Mouse (Mus musculus) retina, embryonic 14.5 days (tissue): ENCODE data around the gene Timm29.
"Not testable (repeated sequence)": the region's sequence is repeated elsewhere in the genome, so short reads cannot be mapped to it uniquely, and the experiment has no call there.

Experiments
- DNase-seq: peaks from one replicate; pipeline ENCODE4 v3.0.0-alpha.2; 2015; ENCODE audit warnings: low spot score

Timm29 gene

DNA sequence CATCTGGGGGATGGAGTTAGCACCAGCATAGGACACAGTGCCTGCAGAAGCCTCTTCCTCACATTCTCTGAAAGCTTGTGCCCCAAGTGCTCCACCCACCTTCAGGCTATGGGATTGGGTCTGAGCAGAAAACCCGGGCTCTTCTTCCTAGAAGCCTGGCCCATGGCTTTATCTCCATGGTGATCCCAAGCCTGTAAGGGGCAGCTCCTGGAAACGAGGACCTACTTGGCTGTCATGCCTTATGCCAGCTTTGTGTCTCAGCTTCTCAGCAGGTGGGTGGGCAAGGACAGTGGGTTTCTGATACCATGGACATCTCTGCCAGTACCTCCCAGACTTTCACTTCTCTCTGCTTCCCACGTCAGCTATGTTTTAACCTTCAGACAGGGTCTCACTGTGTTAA, 14.3 kb upstream of the Timm29 start:
- no peak for DNase-seq

DNA sequence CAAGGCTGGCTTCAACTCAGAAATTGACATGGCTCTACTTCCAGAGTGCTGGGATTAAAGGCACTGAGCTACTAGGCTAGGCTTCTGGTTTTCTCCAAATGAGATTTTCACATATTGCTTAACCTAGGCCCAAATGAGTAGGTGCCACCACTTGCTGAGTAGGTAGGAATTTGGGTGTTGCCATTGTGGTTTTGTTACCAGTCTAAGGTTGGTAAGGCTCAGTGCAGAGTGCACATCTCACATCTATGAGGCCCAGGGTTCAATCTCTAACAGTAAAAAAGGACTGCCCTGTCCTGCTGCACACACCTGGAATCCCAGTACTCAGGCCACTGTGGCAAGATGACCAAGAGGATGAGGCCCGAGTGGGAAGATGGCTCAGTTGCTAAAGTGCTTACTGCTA, 7.1 kb upstream of the Timm29 start:
- no peak for DNase-seq

DNA sequence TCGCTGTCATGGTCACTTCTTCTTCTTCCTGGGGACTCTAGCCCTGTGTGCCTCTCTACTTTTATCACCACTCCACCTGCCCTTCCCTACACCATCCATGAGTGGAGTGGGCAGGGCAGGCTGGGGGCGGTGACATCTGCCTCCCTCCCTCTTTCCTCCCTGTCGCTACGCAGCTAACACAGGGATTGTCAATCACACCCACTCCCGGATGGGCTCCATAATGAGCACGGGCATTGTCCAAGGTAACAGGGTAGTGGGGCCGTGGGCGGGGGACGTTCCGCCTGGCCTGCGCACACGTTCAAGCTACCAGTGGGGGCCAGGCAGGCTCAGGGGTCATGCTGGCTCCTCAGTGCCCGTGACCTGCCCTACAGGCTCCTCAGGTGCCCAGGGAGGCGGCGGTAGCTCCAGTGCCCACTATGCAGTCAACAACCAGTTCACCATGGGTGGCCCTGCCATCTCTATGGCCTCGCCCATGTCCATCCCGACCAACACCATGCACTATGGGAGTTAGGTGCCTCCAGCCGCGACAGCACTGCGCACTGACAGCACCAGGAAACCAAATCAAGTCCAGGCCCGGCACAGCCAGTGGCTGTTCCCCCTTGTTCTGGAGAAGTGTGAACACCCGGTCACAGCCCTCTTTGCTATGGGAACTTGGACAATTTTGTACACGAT, 4.7 kb upstream of the Timm29 start:
- no peak for DNase-seq

DNA sequence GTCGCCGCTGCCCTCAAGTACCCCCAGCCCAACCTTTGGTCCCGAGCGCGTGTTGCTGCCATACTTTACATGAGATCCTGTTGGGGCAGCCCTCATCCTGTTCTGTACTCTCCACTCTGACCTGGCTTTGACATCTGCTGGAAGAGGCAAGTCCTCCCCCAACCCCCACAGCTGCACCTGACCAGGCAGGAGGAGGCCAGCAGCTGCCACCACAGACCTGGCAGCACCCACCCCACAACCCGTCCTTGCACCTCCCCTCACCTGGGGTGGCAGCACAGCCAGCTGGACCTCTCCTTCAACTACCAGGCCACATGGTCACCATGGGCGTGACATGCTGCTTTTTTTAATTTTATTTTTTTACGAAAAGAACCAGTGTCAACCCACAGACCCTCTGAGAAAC, 4.2 kb upstream of the Timm29 start:
- no peak for DNase-seq

DNA sequence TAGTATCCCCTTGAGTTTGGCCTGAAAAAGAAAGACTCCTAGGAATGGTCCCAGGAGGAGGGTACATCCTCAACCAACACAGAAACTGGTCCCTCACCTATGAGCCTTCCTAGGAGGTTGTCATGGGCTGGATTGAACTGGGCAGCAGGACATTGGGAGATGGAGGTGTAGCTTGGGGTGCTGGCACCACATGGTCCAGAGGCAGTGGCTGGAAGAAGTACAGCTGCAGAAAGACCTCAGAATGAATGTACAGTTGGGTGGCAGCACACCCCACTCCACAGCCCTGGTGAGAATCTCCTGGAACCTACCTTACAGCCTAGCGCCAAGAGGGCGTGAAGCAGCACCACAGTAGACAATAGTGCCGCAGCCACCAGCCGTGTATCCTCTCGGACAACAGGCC, 3.0 kb upstream of the Timm29 start:
- DNase-seq: no peak

DNA sequence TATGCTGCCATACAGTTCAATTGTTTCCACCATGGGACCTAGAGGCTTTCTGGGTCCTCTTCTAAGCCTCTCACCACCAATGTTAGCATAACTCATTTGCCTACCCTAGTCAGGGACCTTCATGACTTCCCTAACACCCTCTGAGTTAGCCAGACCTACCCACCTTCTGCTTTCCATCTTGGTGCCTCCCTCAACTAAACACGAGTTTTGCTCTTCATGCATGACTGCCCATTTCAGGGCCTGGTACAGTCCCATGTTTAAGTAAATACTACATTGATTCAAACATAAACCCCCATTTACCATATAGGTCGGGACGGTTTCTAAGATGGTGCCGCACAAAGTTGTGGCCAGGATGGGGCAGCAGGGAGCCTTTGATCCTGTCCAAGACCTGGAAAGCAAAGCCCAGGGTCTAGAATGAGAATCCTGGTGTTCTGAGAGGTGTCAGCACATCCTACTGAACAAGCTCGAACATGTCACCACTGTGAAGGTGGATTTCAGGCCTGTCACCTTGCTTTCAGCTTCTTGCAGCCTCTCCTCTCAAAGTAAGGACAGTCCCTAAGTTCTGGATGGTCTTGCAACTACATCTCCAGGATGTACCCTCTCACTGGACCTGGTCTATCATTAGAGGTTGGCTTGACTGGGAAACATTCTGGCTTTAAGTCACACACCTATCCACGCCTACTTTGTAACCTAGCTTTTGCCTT, 1.2 kb upstream of the Timm29 start:
- DNase-seq: no peak

DNA sequence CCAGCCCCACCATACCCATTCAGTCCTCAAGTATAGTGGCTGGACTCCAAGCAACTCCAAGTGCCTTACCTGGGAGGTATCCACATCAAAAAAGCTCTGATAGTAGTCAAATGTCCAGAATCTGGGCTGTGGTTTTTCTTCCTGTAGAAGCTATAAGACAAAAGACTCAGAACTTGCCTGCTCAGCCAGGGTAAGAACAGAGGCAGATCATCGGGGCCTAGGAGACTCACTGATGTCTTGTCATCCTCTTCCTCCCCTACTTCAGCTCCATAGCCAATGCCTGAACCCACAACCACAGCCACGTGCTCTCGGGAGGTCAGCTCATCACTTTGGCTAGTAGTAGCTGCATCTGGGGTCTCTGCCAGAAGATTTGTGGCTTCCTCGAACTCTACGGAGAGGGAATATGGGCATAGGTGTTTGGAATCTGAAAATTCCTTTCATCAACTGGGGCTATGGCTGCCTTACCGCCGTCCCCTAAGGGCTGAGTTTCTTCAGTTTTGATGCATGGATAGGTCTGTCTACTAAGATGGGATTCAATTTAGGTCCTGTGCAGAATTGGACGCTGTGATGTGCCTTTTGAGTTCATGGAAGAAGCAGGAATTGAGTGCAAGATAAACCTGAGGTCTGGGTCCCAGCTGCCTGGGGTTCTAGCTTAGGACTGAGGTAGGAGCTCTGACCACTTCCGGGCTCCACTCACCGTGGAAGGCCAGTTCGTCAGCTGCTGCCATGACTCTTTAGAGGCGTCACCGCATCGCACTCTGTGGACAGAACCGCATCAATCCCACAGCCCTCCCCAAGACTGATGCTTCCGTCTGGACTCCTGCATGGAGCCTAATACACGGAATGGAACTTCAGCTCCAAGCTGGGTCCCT, 455 bp upstream of the Timm29 start:
- no peak for DNase-seq

DNA sequence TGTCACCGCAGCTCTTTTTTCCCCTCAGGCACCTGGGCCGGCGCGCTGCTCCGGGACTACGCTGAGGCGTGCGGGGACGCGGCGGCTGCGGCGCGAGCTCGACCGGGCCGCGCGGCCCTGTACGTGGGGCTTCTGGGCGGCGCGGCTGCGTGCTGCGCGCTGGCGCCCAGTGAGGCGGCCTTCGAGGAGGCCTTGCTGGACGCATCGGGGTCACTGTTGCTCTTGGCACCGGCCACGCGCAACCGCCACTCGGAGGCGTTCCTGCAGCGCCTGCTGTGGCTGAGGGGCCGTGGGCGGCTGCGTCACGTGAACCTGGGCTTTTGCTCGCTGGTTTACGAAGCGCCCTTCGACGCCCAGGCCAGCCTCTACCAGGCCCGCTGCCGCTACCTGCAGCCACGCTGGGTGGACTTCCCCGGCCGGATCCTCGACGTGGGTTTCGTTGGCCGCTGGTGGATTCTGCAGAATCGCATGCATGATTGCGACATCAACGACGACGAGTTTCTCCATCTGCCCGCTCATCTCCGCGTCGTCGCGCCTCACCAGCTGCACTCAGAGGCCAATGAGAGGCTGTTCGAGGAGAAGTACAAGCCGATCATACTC, 700 bp downstream of the Timm29 start:
- no peak for DNase-seq

DNA sequence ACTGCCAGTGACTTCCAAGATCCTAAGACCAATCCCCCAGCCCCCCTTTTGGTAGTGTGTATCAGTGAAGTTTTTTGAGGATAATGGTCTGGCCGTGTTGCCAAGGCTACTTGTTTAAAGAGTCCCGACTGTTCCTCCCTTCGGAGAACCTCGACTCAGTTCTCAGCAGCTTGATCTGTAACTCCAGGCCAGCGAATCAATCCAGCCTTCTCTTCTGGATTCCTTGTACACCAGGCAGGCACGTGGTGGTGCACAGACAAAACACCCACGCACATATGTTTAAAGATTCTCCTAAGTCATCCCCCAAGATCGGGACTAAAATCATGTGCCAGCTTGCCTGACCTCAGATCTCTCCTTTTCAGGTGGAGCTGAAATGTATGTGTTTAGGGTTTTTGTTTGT, 1.8 kb downstream of the Timm29 start:
- not testable (repeated sequence) for DNase-seq

DNA sequence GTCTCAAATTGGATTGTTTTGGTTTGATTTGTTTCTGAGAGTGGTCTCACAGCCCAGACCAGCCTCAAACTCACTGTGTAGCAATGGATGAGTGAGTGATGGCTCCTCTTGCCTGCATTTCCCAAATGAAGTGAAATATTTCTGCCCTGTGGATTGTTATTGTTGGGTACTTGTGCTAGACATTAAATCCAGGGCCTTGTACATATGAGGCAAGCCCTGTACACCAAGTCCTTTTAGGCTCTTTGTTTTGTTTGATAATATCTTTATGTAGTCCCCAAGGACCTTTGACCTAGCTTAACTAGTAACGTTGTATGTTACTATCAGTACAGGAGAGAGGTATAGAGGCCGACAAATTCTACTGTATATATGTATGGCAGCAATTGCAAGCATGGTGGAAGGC, 2.3 kb downstream of the Timm29 start:
- no peak for DNase-seq

DNA sequence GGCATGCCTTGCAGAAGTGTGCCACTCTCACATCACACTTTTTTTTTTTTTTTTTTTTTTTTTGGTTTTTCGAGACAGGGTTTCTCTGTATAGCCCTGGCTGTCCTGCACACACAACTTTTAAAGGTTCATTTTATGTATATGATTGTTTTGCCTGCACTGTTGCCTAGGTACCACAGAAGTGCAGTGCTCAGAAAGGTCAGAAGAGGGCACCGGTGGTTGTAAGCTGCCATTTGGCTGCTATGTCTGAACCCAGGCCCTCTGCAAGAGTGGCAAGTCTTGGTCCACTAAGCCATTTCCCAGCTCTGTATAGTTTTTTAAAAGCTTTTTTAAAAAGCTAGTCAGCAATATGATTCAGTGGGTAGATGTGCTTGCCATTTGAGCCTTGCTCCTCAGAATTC, 5.7 kb downstream of the Timm29 start:
- peak; percentile 61 for DNase-seq

DNA sequence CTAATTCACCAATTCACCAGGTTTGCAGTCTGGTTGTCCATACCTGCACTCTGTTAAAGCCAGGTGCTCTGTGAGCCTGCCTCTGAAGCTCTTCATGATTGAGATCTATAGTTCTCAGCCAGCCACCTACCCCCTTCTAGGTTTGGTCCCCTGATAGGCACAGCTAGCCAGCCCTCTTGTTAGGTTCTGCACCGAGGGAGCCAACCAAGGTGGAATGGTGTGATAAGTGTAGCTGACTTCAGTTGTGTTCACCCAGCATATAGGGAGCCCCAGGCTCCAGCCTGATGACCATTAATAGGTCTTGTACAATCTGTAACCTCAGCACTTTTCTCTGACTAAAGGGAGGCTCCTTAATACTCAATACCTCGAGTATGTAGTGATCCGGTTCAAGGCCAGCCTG, 7.7 kb downstream of the Timm29 start:
- DNase-seq: no peak

DNA sequence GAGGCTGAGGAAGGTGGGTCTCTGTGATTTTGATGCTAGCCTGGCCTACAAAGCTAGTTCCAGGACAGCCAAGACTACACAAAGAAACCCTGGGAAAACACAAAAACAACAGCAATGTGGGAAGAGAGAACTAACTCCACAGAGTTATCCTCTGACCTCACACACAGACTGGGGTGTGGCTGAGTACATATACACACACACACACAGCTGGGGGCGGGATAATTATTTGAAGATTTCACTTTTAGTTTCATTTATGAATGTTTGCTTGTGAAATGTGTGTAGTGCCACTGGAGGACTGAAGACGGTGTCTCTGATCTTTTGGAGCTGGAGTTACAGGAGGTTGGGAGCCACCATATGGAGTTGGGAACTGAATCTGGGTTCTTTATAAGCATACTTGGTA, 8.6 kb downstream of the Timm29 start:
- no peak for DNase-seq

DNA sequence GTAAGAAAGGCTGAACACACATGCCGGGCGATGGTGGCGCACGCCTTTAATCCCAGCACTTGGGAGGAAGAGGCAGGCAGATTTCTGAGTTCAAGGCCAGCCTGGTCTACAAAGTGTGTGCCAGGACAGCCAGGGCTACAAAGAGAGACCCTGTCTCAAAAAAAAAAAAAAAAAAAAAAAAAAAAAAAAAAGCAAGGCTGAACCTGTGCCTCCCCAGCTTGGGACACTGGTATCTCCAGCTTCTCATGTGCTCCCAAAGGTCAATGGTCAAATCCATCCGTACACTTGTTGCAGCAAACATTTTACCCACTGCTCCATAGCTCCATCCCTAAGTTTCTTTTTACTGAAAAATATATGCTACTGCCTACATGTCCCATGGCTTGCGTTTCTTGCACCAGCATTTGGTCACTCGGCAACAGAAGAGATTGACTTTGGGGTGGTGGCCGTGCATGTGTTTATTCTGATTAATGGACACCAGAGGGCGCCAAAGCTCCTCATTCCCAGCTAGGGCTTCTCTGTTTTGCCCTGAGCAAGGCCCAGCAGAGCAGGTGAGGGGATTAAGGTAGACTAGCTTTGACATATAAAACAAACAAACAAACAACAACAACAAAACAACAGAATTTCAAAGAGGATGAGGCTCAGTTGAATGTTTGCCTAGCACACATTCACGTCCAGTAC, 9.3 kb downstream of the Timm29 start:
- peak; percentile 90 for DNase-seq

DNA sequence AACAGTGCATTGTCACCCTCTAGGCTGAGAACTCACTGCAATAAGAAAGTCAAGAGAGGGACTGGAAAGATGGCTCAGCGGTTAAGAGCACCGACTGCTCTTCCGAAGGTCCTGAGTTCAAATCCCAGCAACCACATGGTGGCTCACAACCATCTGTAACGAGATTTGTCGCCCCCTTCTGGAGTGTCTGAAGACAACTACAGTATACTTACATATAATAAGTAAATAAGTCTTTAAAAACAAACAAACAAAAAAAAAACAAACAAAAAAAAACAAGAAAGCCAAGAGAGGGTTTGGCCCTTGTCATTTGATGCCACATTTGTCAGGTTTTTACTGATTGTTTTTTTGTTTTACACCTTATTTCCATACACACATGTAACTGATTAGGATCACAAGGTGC, 11.6 kb downstream of the Timm29 start:
- no peak for DNase-seq

DNA sequence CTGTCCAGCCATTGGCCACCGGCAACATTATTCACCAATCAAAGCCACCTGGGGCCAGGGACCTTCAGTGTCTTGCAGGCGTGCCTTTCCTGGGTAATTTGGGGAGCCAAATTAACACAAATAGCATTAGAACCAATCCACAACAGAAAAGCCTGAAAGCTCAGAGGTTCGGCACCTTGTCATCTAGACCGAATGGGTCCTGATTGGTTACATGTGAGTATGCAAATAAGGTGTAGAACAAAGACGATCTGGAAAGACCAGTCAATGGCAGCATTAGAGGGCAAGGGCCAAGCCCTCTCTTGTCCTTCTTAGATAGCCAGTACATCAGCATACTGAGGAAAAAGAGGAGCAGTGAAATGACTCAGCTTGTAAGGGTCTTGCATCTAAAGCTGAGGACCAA, 13.3 kb downstream of the Timm29 start:
- no peak for DNase-seq

DNA sequence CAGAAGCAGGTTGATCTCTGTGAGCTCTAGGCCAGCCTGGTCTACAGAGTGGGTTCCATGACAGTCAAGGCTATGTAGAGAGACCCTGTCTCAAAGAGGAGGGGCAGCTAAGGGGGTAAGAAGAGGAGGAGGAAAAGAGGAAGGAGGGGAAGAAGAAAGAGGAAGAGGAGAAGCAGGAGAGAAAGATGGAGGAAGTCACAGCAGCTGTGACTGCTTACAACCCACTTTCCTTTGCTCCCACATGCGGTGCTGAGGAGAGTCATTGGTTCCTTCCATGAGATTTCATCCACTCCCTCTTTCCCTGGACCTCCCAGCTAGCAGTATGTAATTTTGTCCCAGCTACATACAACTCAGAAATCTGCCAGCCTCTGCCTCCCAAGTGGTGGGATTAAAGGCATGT, 14.1 kb downstream of the Timm29 start:
- DNase-seq: no peak

DNA sequence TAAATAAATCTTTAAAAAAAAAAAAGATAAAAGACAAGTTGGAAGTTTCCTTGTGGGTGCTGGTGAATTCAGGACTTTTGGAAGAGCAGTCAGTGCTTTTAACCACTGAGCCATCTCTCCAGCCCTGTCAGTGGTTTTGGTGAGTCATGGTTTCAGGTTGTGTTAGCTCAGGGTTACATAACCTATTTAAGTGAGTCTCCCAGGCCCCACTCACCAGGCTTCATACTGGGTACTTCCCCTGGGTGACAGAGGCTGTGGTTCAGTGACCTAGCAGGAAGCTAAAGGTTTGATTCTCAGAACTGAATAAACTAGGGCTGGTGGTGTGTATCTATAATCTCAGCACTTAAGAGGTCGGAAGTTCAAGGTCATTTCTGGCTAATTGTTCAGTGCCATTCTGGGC, 17.3 kb downstream of the Timm29 start:
- no peak for DNase-seq

DNA sequence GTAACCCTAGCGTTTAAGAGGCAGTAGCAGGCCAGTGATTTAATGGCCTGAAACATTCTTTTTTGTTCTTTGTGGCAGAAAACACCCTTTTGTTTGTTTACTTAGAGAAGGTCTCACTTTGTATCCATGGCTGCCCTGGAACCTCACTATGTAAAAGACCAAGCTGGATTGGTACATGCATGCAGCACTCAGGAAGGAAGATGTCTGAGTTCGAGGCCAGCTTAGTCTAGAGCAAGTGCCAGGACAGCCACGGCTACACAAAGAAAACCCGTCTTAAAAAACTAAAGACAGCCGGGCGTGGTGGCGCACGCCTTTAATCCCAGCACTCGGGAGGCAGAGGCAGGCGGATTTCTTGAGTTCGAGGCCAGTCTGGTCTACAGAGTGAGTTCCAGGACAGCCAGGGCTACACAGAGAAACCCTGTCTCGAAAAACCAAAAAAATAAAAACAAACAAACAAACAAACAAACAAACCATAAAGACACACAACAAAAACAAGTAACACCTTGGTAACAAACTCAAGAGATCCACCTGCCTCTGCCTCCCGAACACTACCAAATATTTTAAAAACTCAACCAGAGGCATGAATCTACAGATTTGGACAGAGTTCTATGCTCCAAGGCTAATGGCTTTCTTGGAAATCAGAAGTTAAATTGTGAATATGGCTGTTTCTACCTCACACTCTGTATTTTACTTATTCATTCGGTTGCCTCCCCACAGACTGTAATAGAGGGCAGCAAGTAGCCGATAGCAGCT, 22.5 kb downstream of the Timm29 start:
- DNase-seq: no peak

DNA sequence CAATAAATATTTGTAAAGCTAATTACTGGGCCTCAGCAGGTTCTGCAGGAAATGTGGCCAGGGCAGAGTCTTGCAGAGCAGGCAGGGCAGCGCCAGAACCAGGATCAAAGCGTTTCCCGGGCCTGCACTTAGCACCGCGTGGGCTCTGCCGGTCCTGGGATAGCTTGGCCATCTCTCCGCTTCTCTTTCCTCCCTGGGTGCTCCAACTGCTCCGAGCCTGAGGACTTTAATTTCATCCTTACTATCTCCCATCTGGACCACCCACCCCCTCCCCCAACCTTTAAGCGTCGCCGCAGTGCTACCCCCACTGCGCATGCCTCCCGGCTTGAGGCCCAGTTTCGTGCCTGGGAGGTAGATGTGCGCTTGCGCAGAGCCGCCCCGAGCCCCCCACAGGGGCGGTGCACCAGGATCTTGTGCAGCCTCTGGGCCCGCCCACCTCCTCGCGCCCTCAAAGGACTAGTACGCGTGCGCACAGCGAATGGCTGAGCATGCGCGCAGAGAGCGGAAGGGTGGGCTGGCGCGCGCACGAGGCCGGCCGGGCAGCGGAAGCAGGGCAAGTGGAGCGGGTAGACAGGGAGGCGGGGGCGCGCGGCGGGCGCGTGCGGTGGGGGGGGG, 23.2 kb downstream of the Timm29 start, which contains the start of gene Smarca4:
Smarca4 (plus strand) TSS at position 553 of the 615 bp plus-strand sequence.
- peak; percentile 100 for DNase-seq
